In genomic region chr12:21350113-21350876, GRCm38 (mm10) we compare ENCODE assay signal across 28 mouse cellular contexts. TPM values are rescaled to one million over a fixed set of nuclear protein-coding genes. Genes with fewer than 3 reads are reported as not detected.
DNase-seq lines count a peak whose midpoint lies in the region; ATAC-seq and TF ChIP-seq lines count a peak whose summit lies in the region.
"Had no signal": no experiment of that assay in that cellular context is flagged by ENCODE, and none has a peak within 500 bp of the region (broad histone marks: within the 10 kb centered on the region; RNA-seq: fewer than 3 reads in every experiment).

No protein-coding gene starts in this region.

- H3K4me2 ChIP-seq in midbrain, embryonic 15.5 days = no peak overlapping the region
- no peak overlapping the region for H3K4me2 ChIP-seq in liver, postnatal 0 days (ENCODE audit: low read depth, low read length)
- H3K4me2 ChIP-seq: embryonic facial prominence, embryonic 13.5 days; kidney, embryonic 15.5 days; limb, embryonic 15.5 days; liver, embryonic 13.5 days; stomach, embryonic 15.5 days had no signal

- peaks cover 84% of the 10 kb centered on the region for H3K36me3 ChIP-seq in midbrain, embryonic 10.5 days
- H3K36me3 ChIP-seq in midbrain, embryonic 15.5 days (replicated peaks) = peaks cover 29% of the 10 kb centered on the region
- peaks cover 48% of the 10 kb centered on the region for H3K36me3 ChIP-seq in liver, postnatal 0 days (replicated peaks; ENCODE audit: insufficient read depth, low read length)

- peaks cover 17% of the 10 kb centered on the region for H3K9me3 ChIP-seq in midbrain, embryonic 10.5 days (replicated peaks)
- no peaks in the 10 kb centered on the region for H3K9me3 ChIP-seq in midbrain, embryonic 15.5 days
- H3K9me3 ChIP-seq in liver, postnatal 0 days (ENCODE audit: low read length) = peaks cover 10% of the 10 kb centered on the region
- H3K9me3 ChIP-seq: embryonic facial prominence, embryonic 13.5 days; kidney, embryonic 15.5 days; limb, embryonic 10.5 days; limb, embryonic 15.5 days; stomach, embryonic 15.5 days had no signal

- no peak for TF ChIP-seq CTCF in brain, embryonic 14.5 days (IDR thresholded peaks at IDR 0.05; ENCODE audit: borderline replicate concordance, extremely low read depth, insufficient read depth, insufficient read length)
- TF ChIP-seq CTCF in liver, postnatal 0 days (IDR thresholded peaks at IDR 0.05; ENCODE audit: low read depth) = no peak

- no peak for ATAC-seq in midbrain, embryonic 15.5 days (replicated peaks)
- ATAC-seq in liver, postnatal 0 days = no peak
- ATAC-seq: activated CD4-positive, CD25-positive, alpha-beta regulatory T cell, adult 4 months; forebrain, postnatal 0 days; intestine, postnatal 0 days had no signal

- WGBS in midbrain, embryonic 10.5 days = 23% methylated on average over 7 of the region's 7 CpGs
- WGBS in midbrain, embryonic 15.5 days = 9% methylated on average over 7 of the region's 7 CpGs
- 86% methylated on average over 7 of the region's 7 CpGs for WGBS in liver, postnatal 0 days (ENCODE audit: insufficient replicate concordance)

- H3K9ac ChIP-seq in midbrain, embryonic 15.5 days = no peak overlapping the region
- H3K9ac ChIP-seq in liver, postnatal 0 days (replicated peaks) = no peak overlapping the region
- H3K9ac ChIP-seq: embryonic facial prominence, embryonic 13.5 days; forebrain, postnatal 0 days; kidney, embryonic 15.5 days; limb, embryonic 15.5 days; liver, embryonic 13.5 days; stomach, embryonic 15.5 days had no signal

- no peaks in the 10 kb centered on the region for H3K27me3 ChIP-seq in midbrain, embryonic 10.5 days (ENCODE audit: low read depth, poor library complexity, severe bottlenecking)
- no peaks in the 10 kb centered on the region for H3K27me3 ChIP-seq in midbrain, embryonic 15.5 days (replicated peaks)
- no peaks in the 10 kb centered on the region for H3K27me3 ChIP-seq in liver, postnatal 0 days (ENCODE audit: insufficient read depth, low read length)
- H3K27me3 ChIP-seq: embryonic facial prominence, embryonic 13.5 days; kidney, embryonic 15.5 days; limb, embryonic 15.5 days; liver, embryonic 13.5 days; stomach, embryonic 15.5 days had no signal

- peak; percentile 10 for DNase-seq in embryo, embryonic 10 days (ENCODE audit: low spot score)
- no peak for DNase-seq in embryo, embryonic 11 days
- peak; percentile 21 for DNase-seq in midbrain, embryonic 10.5 days (ENCODE audit: low spot score)
- peak; percentile 42 for DNase-seq in brain, embryonic 14.5 days (ENCODE audit: low read depth)
- no peak for DNase-seq in liver, postnatal 0 days
- no peak for DNase-seq in left cerebral cortex, adult 11 months (ENCODE audit: low spot score)
- DNase-seq: adrenal gland, adult 2 months; adrenal gland, postnatal 36 days; cerebellum, adult 2 months; cerebellum, postnatal 14 days; forebrain, postnatal 0 days; heart, postnatal 14 days; kidney, postnatal 25 days; liver, embryonic 13.5 days; lung, adult 2 months; lung, postnatal 10 days; right cerebral cortex, postnatal 25 days had no signal

- H3K27ac ChIP-seq in midbrain, embryonic 10.5 days (replicated peaks) = peak overlapping the region; percentile 69
- no peak overlapping the region for H3K27ac ChIP-seq in midbrain, embryonic 15.5 days
- no peak overlapping the region for H3K27ac ChIP-seq in liver, postnatal 0 days (ENCODE audit: low read depth)
- H3K27ac ChIP-seq: embryonic facial prominence, embryonic 13.5 days; forebrain, embryonic 10.5 days; hindbrain, embryonic 10.5 days; kidney, embryonic 15.5 days; limb, embryonic 10.5 days; limb, embryonic 15.5 days; liver, embryonic 13.5 days; macrophage; stomach, embryonic 15.5 days had no signal

- no peak for TF ChIP-seq EP300 in liver, postnatal 0 days (IDR thresholded peaks at IDR 0.05; ENCODE audit: low read depth)

- no peak overlapping the region for H3K4me3 ChIP-seq in midbrain, embryonic 10.5 days
- H3K4me3 ChIP-seq in midbrain, embryonic 15.5 days = no peak overlapping the region
- H3K4me3 ChIP-seq in liver, postnatal 0 days (ENCODE audit: low read depth, low read length) = no peak overlapping the region
- H3K4me3 ChIP-seq: embryonic facial prominence, embryonic 13.5 days; forebrain, embryonic 10.5 days; hindbrain, embryonic 10.5 days; kidney, embryonic 15.5 days; limb, embryonic 10.5 days; limb, embryonic 15.5 days; liver, embryonic 13.5 days; stomach, embryonic 15.5 days had no signal

- peaks cover 10% of the 10 kb centered on the region for H3K4me1 ChIP-seq in midbrain, embryonic 10.5 days
- no peaks in the 10 kb centered on the region for H3K4me1 ChIP-seq in midbrain, embryonic 15.5 days
- H3K4me1 ChIP-seq in liver, postnatal 0 days (ENCODE audit: insufficient read depth) = no peaks in the 10 kb centered on the region
- H3K4me1 ChIP-seq: embryonic facial prominence, embryonic 13.5 days; hindbrain, embryonic 10.5 days; kidney, embryonic 15.5 days; limb, embryonic 10.5 days; limb, embryonic 15.5 days; liver, embryonic 13.5 days; stomach, embryonic 15.5 days had no signal

- TF ChIP-seq POLR2A in brain, embryonic 14.5 days (IDR thresholded peaks at IDR 0.05; ENCODE audit: borderline replicate concordance, extremely low read depth, insufficient read depth, insufficient read length, poor library complexity, severe bottlenecking) = no peak

RNA-seq across cellular contexts. Expression of gene Adam17, which starts 23.1 kb away (rescaled TPM):
- polyA plus RNA-seq in midbrain, embryonic 10.5 days (2016; fragmentation: Nextera tagmentation; extraction: Ambion mirVana) = 42.2 and 42.8 TPM in 2 replicates
- polyA plus RNA-seq in midbrain, embryonic 15.5 days (2015; fragmentation: Nextera tagmentation; extraction: Ambion mirVana) = 17.3 and 17.5 TPM in 2 replicates
- 18.3 and 22.2 TPM in 2 replicates for polyA plus RNA-seq in brain, embryonic 14.5 days (2012; rRNA removed)
- 8.1 and 9.9 TPM in 2 replicates for polyA plus RNA-seq in liver, postnatal 0 days (2015; fragmentation: Nextera tagmentation; extraction: Ambion mirVana)

RNA-seq across cellular contexts. Expression of gene Iah1, which starts 34.1 kb away (rescaled TPM):
- polyA plus RNA-seq in midbrain, embryonic 10.5 days (2016; fragmentation: Nextera tagmentation; extraction: Ambion mirVana) = 44.8 and 49.3 TPM in 2 replicates
- polyA plus RNA-seq in midbrain, embryonic 15.5 days (2015; fragmentation: Nextera tagmentation; extraction: Ambion mirVana) = 27.2 and 27.8 TPM in 2 replicates
- 33.7 and 53.1 TPM in 2 replicates for polyA plus RNA-seq in brain, embryonic 14.5 days (2012; rRNA removed)
- polyA plus RNA-seq in liver, postnatal 0 days (2015; fragmentation: Nextera tagmentation; extraction: Ambion mirVana) = 64.7 and 65.3 TPM in 2 replicates

Comparison
In these comparisons a context has a peak if more than half of its experiments do, and no peak if none do; other contexts are left out.
1. DNase-seq: peak in embryo, embryonic 10 days (single experiment), midbrain, embryonic 10.5 days (single experiment) and brain, embryonic 14.5 days (single experiment); none in embryo, embryonic 11 days (single experiment), liver, postnatal 0 days (single experiment) and left cerebral cortex, adult 11 months (single experiment).